Mouse (Mus musculus) forebrain, embryonic 10.5 days (tissue): ENCODE data around the gene Snrpb2. TPM values are rescaled to one million over a fixed set of nuclear protein-coding genes. Genes with fewer than 3 reads are reported as not detected.

ENCODE experiments used
- DNase-seq: peaks from one replicate; pipeline ENCODE4 v3.0.0-alpha.2; 2017; ENCODE audit warnings: low spot score; ENCODE audit errors: extremely low spot score
- H3K27ac ChIP-seq: fragments of 300-500 bp; sonication (generic); 2 replicates; pipeline ENCODE4 v1.5.1; 2016; ENCODE audit warnings: mild to moderate bottlenecking
- H3K27me3 ChIP-seq: fragments of 300-500 bp; sonication (generic); 2 replicates; pipeline ENCODE4 v1.6.1; 2016; ENCODE audit warnings: mild to moderate bottlenecking; ENCODE audit not compliant: poor library complexity, severe bottlenecking
- H3K36me3 ChIP-seq: fragments of 300-500 bp; sonication (generic); replicated peaks from 2 replicates; pipeline ENCODE4 v1.6.1; 2016; ENCODE audit warnings: mild to moderate bottlenecking, moderate library complexity
- H3K4me1 ChIP-seq: fragments of 300-500 bp; sonication (generic); 2 replicates; pipeline ENCODE4 v1.6.1; 2016
- H3K4me3 ChIP-seq: fragments of 300-500 bp; sonication (generic); 2 replicates; pipeline ENCODE4 v1.5.1; 2016; ENCODE audit warnings: mild to moderate bottlenecking, moderate library complexity
- H3K9me3 ChIP-seq: fragments of 300-500 bp; sonication (generic); 2 replicates; pipeline ENCODE4 v1.6.1; 2016; ENCODE audit warnings: mild to moderate bottlenecking, moderate library complexity
- WGBS: fragments of 180-500 bp; shearing (Covaris S2); methylation state at CpG from one replicate; pipeline ENCODE4 v1.1.7; 2016; 5-methylcytosine and 5-hydroxymethylcytosine counted together
- polyA plus RNA-seq: library from polyadenylated mRNA; unstranded; fragments of >200 nt; fragmentation: Nextera tagmentation; extraction: Ambion mirVana; gene quantifications from 2 replicates; pipeline ENCODE4 v1.2.1, GENCODE M21; 2016

Gene Snrpb2
- 102 and 106 TPM in 2 replicates for polyA plus RNA-seq

GRCm38 (mm10) chr2:143062812-143063792, at the start of gene Snrpb2:
TSS of gene Snrpb2 (plus strand) at chr2:143063039.
- peaks cover 36% of the 10 kb centered on the region for H3K36me3 ChIP-seq
- peak within 1 kb of the TSS; percentile 90 for H3K27ac ChIP-seq
- peak within 1 kb of the TSS; percentile 91 for H3K4me3 ChIP-seq
- peak; percentile 88 for DNase-seq
- peaks cover 7% of the 10 kb centered on the region; the same call in 1 of the 2 replicates for H3K27me3 ChIP-seq
- peaks cover 10% of the 10 kb centered on the region for H3K4me1 ChIP-seq
- no peaks in the 10 kb centered on the region for H3K9me3 ChIP-seq
- WGBS, result 1% methylated on average over 55 of the region's 55 CpGs

DNA sequence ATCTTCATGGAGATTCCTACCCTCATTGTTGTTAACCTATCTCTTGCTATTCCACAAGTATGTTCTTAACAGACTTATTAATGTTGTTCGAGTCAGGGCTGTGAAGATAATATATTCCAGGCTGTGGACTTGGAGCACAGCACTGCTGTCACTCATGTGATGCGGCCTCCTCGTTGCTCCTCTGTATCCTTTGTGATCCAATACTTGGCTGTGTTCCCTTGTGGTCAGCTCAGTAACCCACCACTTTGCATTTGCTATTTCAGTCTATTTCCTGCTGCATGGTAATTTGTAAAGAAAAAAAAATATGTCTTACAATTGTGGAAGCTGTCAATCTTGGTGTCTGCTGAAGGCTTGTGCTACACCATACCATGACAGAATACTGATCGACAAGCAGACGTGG, 49.8 kb upstream of the Snrpb2 start:
- no peak for DNase-seq
- no peaks in the 10 kb centered on the region for H3K4me1 ChIP-seq
- H3K9me3 ChIP-seq, result no peaks in the 10 kb centered on the region
- no peak overlapping the region for H3K4me3 ChIP-seq
- no peaks in the 10 kb centered on the region for H3K27me3 ChIP-seq
- no peaks in the 10 kb centered on the region for H3K36me3 ChIP-seq
- 89% methylated on average over 5 of the region's 5 CpGs for WGBS
- no peak overlapping the region for H3K27ac ChIP-seq

GRCm38 (mm10) chr2:143018084-143018483, 44.8 kb upstream of the Snrpb2 start:
- H3K27me3 ChIP-seq, result no peaks in the 10 kb centered on the region
- DNase-seq, result no peak
- H3K4me1 ChIP-seq, result peaks cover 4% of the 10 kb centered on the region; the same call in 1 of the 2 replicates
- no peak overlapping the region for H3K4me3 ChIP-seq
- H3K36me3 ChIP-seq, result no peaks in the 10 kb centered on the region
- no peaks in the 10 kb centered on the region for H3K9me3 ChIP-seq
- 95% methylated on average over 8 of the region's 8 CpGs for WGBS
- no peak overlapping the region for H3K27ac ChIP-seq

GRCm38 (mm10) chr2:143018591-143019130, 44.2 kb upstream of the Snrpb2 start:
- H3K4me1 ChIP-seq, result peaks cover 4% of the 10 kb centered on the region; the same call in 1 of the 2 replicates
- H3K27ac ChIP-seq, result no peak overlapping the region
- H3K27me3 ChIP-seq, result no peaks in the 10 kb centered on the region
- no peaks in the 10 kb centered on the region for H3K36me3 ChIP-seq
- H3K9me3 ChIP-seq, result no peaks in the 10 kb centered on the region
- no peak overlapping the region for H3K4me3 ChIP-seq
- DNase-seq, result no peak
- WGBS, result 50% methylated on average over 5 of the region's 5 CpGs

GRCm38 (mm10) chr2:143019727-143020126, 43.1 kb upstream of the Snrpb2 start:
- H3K4me3 ChIP-seq, result no peak overlapping the region
- no peak overlapping the region for H3K27ac ChIP-seq
- H3K9me3 ChIP-seq, result no peaks in the 10 kb centered on the region
- no peak for DNase-seq
- H3K36me3 ChIP-seq, result no peaks in the 10 kb centered on the region
- no peaks in the 10 kb centered on the region for H3K27me3 ChIP-seq
- H3K4me1 ChIP-seq, result peaks cover 4% of the 10 kb centered on the region; the same call in 1 of the 2 replicates
- WGBS, result 60% methylated on average over 2 of the region's 2 CpGs

DNA sequence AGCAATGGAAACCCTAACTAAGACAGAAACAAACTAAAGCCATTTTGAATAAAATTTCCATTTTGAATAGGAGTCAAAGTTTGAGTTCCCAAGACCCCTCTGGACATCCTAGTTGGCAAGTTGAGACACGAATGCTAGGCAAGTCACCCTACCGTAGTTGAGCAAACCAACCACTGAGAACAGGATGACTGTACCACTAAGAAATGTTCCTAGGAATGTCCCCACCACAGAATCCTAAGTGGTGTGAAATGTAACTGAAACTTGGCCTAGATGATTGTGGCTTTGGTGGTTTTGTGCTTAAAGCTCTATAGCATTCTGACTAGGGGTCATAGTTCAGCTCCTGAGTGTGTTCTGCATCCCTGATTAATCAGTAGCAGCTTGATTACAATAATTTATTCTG, 39.5 kb upstream of the Snrpb2 start:
- H3K4me1 ChIP-seq, result peaks cover 4% of the 10 kb centered on the region; the same call in 1 of the 2 replicates
- no peaks in the 10 kb centered on the region for H3K36me3 ChIP-seq
- no peak for DNase-seq
- H3K4me3 ChIP-seq, result no peak overlapping the region
- no peaks in the 10 kb centered on the region for H3K27me3 ChIP-seq
- 91% methylated on average over 2 of the region's 2 CpGs for WGBS
- H3K27ac ChIP-seq, result no peak overlapping the region
- no peaks in the 10 kb centered on the region for H3K9me3 ChIP-seq

GRCm38 (mm10) chr2:143024226-143024625, 38.6 kb upstream of the Snrpb2 start:
- Histone ChIP-seq H3K9me3 (no peaks in the 10 kb centered on the region), H3K27ac (no peak overlapping the region), H3K4me3 (no peak overlapping the region), H3K27me3 (no peaks in the 10 kb centered on the region), H3K4me1 (no peaks in the 10 kb centered on the region), H3K36me3 (no peaks in the 10 kb centered on the region)
- DNase-seq, result no peak
- 84% methylated on average over 4 of the region's 4 CpGs for WGBS

- Histone ChIP-seq H3K27me3 (no peaks in the 10 kb centered on the region), H3K27ac (no peak overlapping the region), H3K4me1 (peaks cover 19% of the 10 kb centered on the region), H3K4me3 (no peak overlapping the region), H3K9me3 (no peaks in the 10 kb centered on the region), H3K36me3 (no peaks in the 10 kb centered on the region)
- no peak for DNase-seq
- 88% methylated on average over 1 of the region's 1 CpGs for whole genome bisulfite sequencing
Observed at GRCm38 (mm10) chr2:143031283-143031682, 31.6 kb upstream of the Snrpb2 start.

- Histone ChIP-seq H3K4me1 (peaks cover 19% of the 10 kb centered on the region), H3K36me3 (no peaks in the 10 kb centered on the region), H3K27ac (peak overlapping the region; percentile 58; the same call in 1 of the 2 replicates), H3K9me3 (no peaks in the 10 kb centered on the region), H3K4me3 (no peak overlapping the region), H3K27me3 (no peaks in the 10 kb centered on the region)
- DNase-seq, result no peak
- 66% methylated on average over 10 of the region's 10 CpGs for WGBS
Observed at GRCm38 (mm10) chr2:143032378-143033255, 30.2 kb upstream of the Snrpb2 start.

- Histone ChIP-seq H3K9me3 (no peaks in the 10 kb centered on the region), H3K27ac (no peak overlapping the region), H3K4me3 (no peak overlapping the region), H3K36me3 (no peaks in the 10 kb centered on the region), H3K4me1 (peaks cover 19% of the 10 kb centered on the region), H3K27me3 (no peaks in the 10 kb centered on the region)
- WGBS, result 95% methylated on average over 7 of the region's 7 CpGs
- DNase-seq, result no peak
Observed at GRCm38 (mm10) chr2:143034350-143035085, 28.3 kb upstream of the Snrpb2 start.

- no peak for DNase-seq
- 90% methylated on average over 10 of the region's 10 CpGs for WGBS
- Histone ChIP-seq H3K4me1 (peaks cover 19% of the 10 kb centered on the region), H3K36me3 (no peaks in the 10 kb centered on the region), H3K27ac (no peak overlapping the region), H3K27me3 (no peaks in the 10 kb centered on the region), H3K9me3 (no peaks in the 10 kb centered on the region), H3K4me3 (no peak overlapping the region)
Observed at GRCm38 (mm10) chr2:143035086-143035593, 27.7 kb upstream of the Snrpb2 start.

DNA sequence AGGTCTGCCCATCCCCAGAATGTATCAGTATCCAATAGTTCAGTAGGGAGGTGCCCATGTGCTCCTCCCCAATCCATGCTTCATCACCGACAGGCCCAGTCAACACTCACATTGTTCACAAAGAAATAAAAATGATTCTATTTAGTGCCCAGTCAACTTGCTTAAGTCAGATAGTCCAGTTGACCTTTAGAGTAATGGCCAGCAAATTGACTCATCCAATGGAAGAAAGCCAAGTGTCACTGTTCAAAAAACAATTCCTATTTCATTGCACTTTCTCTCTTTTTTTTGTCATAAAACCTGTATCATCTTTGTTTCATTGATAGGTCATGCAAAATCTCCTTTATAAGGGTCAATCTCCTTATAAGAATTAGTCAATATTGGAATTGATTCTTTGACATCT, 21.2 kb upstream of the Snrpb2 start:
- H3K4me1 ChIP-seq, result no peaks in the 10 kb centered on the region
- no peak for DNase-seq
- WGBS, result 92% methylated on average over 1 of the region's 1 CpGs
- no peaks in the 10 kb centered on the region for H3K36me3 ChIP-seq
- H3K27me3 ChIP-seq, result no peaks in the 10 kb centered on the region
- H3K9me3 ChIP-seq, result no peaks in the 10 kb centered on the region
- no peak overlapping the region for H3K4me3 ChIP-seq
- H3K27ac ChIP-seq, result no peak overlapping the region
